Mouse (Mus musculus) mesoderm, embryonic 11.5 days (tissue): ENCODE results near the gene Ephb2.
A peak's percentile ranks its signal among the peaks of the same experiment; 100 is the strongest.

Source experiments
- DNase-seq: peaks from one replicate; pipeline ENCODE4 v3.0.0-alpha.2; 2012; ENCODE audit warnings: low read depth, low spot score

Ephb2 gene

GRCm38 (mm10) chr4:136835621-136836386 is at the start of gene Ephb2:
Ephb2 (minus strand) TSS chr4:136835988.
- DNase-seq, result peak; percentile 81

GRCm38 (mm10) chr4:136878601-136879000 is 42.8 kb upstream of the Ephb2 start:
- peak; percentile 22 for DNase-seq

- peak; percentile 23 for DNase-seq
These were observed 42.4 kb upstream of the Ephb2 start for GRCm38 (mm10) chr4:136878171-136878570.

- peak; percentile 59 for DNase-seq
These were observed 41.2 kb upstream of the Ephb2 start for GRCm38 (mm10) chr4:136876971-136877370.

GRCm38 (mm10) chr4:136875012-136875411 is 39.2 kb upstream of the Ephb2 start:
- DNase-seq, result no peak

GRCm38 (mm10) chr4:136868371-136868770 is 32.6 kb upstream of the Ephb2 start:
- no peak for DNase-seq

- DNase-seq, result peak; percentile 56
These were observed 32.0 kb upstream of the Ephb2 start for GRCm38 (mm10) chr4:136867690-136868345.

- DNase-seq, result peak; percentile 31
These were observed 29.7 kb upstream of the Ephb2 start for GRCm38 (mm10) chr4:136865531-136865930.

GRCm38 (mm10) chr4:136864751-136865470 is 29.1 kb upstream of the Ephb2 start:
- peak; percentile 91 for DNase-seq

- no peak for DNase-seq
These were observed 27.7 kb upstream of the Ephb2 start for GRCm38 (mm10) chr4:136863517-136863916.

GRCm38 (mm10) chr4:136862411-136862810 is 26.6 kb upstream of the Ephb2 start:
- no peak for DNase-seq

- DNase-seq, result peak; percentile 34
These were observed 26.0 kb upstream of the Ephb2 start for GRCm38 (mm10) chr4:136861806-136862205.

- no peak for DNase-seq
These were observed 24.2 kb upstream of the Ephb2 start for GRCm38 (mm10) chr4:136860022-136860421.

GRCm38 (mm10) chr4:136855081-136855480 is 19.3 kb upstream of the Ephb2 start:
- no peak for DNase-seq

GRCm38 (mm10) chr4:136852989-136853388 is 17.2 kb upstream of the Ephb2 start:
- DNase-seq, result no peak

- no peak for DNase-seq
These were observed 16.3 kb upstream of the Ephb2 start for GRCm38 (mm10) chr4:136852119-136852518.

GRCm38 (mm10) chr4:136848565-136848964 is 12.8 kb upstream of the Ephb2 start:
- DNase-seq, result no peak

GRCm38 (mm10) chr4:136847166-136847565 is 11.4 kb upstream of the Ephb2 start:
- DNase-seq, result no peak

GRCm38 (mm10) chr4:136842802-136843201 is 7.0 kb upstream of the Ephb2 start:
- no peak for DNase-seq

GRCm38 (mm10) chr4:136842033-136842432 is 6.2 kb upstream of the Ephb2 start:
- DNase-seq, result no peak

GRCm38 (mm10) chr4:136841056-136841455 is 5.3 kb upstream of the Ephb2 start:
- peak; percentile 91 for DNase-seq

- no peak for DNase-seq
These were observed 2.7 kb upstream of the Ephb2 start for GRCm38 (mm10) chr4:136838462-136838861.
